Mouse (Mus musculus): ENCODE data around the gene Pigm.

DNA sequence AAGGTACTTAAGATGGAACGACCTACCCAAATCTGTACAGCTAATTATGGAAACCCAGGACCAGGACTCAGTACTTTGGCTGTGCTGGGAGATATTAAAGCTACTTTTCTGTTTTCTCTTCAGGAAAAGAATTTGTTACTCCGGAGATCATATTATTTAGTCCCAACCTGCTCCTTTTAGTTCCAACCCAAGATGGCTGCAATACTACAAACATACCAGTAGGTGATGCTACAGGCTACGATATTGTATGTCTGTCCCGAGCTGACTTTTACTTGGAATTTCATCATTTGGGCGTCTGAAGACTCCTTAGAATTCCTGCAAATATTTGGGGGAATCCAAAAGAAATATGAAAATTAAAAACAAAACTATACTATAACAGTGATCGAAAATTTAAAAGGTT is 32.6 kb downstream of the Pigm start:
- TF ChIP-seq CTCF (IDR thresholded peaks at IDR 0.05; ENCODE audit: low read depth, low read length) (peak; percentile 83), GATA1 (IDR thresholded peaks at IDR 0.05; ENCODE audit: borderline replicate concordance, low read length) (no peak), POLR2AphosphoS5 (IDR thresholded peaks at IDR 0.05; ENCODE audit: insufficient replicate concordance, low read depth, low read length) (no peak), TAL1 (conservative IDR thresholded peaks at IDR 0.05; ENCODE audit: low read depth, low read length) (no peak), GATA2 (IDR thresholded peaks at IDR 0.05; ENCODE audit: borderline replicate concordance, low read depth, low read length) (no peak)
